ENCODE assay signal across 12 mouse cellular contexts in the genomic region with DNA sequence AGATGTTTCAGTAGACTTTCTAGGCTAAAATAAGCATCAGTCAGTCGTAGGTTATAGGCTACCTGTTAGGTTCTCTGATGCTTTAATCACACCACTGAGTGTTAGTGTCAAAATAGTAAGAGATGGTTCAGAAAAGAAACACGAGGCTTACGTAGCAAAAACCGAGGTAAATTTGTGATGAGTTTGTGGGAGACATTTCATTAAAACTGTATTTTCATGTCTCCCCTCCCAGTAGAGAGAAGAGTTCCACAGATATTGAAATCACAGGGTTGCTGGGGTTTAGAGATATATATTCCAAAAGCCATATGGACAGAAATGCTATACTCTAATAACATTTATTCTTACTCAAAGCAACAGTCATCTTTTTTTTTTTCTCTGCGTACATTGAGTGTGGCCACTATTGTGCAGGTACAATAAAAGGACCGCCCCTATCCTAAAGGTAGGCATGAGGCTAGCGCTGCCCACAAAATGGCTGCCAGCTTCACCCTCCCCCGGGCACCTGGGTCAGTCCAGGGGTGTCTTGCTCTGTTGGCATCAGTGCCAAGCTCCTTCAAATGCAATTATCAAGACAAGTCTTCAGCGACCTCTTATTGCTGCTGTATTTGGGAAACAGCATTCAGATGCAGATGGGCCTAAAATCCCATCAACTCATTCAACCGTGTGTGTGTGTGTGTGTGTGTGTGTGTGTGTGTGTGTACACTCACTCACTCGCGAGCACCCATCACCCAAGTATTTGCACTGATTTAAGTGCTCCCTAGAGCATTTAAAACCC.
DNase-seq lines count a peak whose midpoint lies in the region; ATAC-seq and TF ChIP-seq lines count a peak whose summit lies in the region.
"Had no signal": no experiment of that assay in that cellular context is flagged by ENCODE, and none has a peak within 500 bp of the region (broad histone marks: within the 10 kb centered on the region; RNA-seq: fewer than 3 reads in every experiment).

No protein-coding gene starts in this region.

- peak; percentile 68 for ATAC-seq in hindbrain, embryonic 12.5 days (ENCODE audit: low FRiP score)
- ATAC-seq in midbrain, postnatal 0 days (ENCODE audit: low FRiP score) = peak; percentile 66
- ATAC-seq: Patski had no signal

- TF ChIP-seq CTCF in midbrain, postnatal 0 days (IDR thresholded peaks at IDR 0.05) = no peak
- no peak for TF ChIP-seq CTCF in left cerebral cortex, adult 2 months (IDR thresholded peaks at IDR 0.05)

- H3K36me3 ChIP-seq in embryonic facial prominence, embryonic 10.5 days (replicated peaks) = no peaks in the 10 kb centered on the region
- no peaks in the 10 kb centered on the region for H3K36me3 ChIP-seq in hindbrain, embryonic 12.5 days
- no peaks in the 10 kb centered on the region for H3K36me3 ChIP-seq in midbrain, postnatal 0 days (ENCODE audit: insufficient read depth, low read length)

- peak overlapping the region; percentile 46 for H3K4me2 ChIP-seq in hindbrain, embryonic 12.5 days (replicated peaks)
- H3K4me2 ChIP-seq in midbrain, postnatal 0 days (ENCODE audit: low read depth, low read length, poor library complexity, severe bottlenecking) = peak overlapping the region; percentile 36

- WGBS in embryonic facial prominence, embryonic 10.5 days = 46% methylated on average over 12 of the region's 12 CpGs
- 57% methylated on average over 12 of the region's 12 CpGs for whole genome bisulfite sequencing in hindbrain, embryonic 12.5 days
- 16% methylated on average over 12 of the region's 12 CpGs for WGBS in midbrain, postnatal 0 days

- H3K9ac ChIP-seq in hindbrain, embryonic 12.5 days = peak overlapping the region; percentile 32; the same call in 1 of the 2 replicates
- no peak overlapping the region for H3K9ac ChIP-seq in midbrain, postnatal 0 days (replicated peaks; ENCODE audit: low read length, poor library complexity, severe bottlenecking)

- peak overlapping the region; percentile 38 for H3K4me3 ChIP-seq in embryonic facial prominence, embryonic 10.5 days
- 0 out of 2 replicates have a peak overlapping the region, but pooled peaks have one; percentile 11 for H3K4me3 ChIP-seq in hindbrain, embryonic 12.5 days
- H3K4me3 ChIP-seq in midbrain, postnatal 0 days (ENCODE audit: low read depth, low read length) = no peak overlapping the region
- no peak overlapping the region for H3K4me3 ChIP-seq in left cerebral cortex, adult 2 months

- peaks cover 26% of the 10 kb centered on the region for H3K4me1 ChIP-seq in embryonic facial prominence, embryonic 10.5 days
- peaks cover 24% of the 10 kb centered on the region for H3K4me1 ChIP-seq in hindbrain, embryonic 12.5 days
- H3K4me1 ChIP-seq in midbrain, postnatal 0 days (ENCODE audit: insufficient read depth, low read length) = peaks cover 10% of the 10 kb centered on the region

- DNase-seq in embryo, embryonic 10.5 days (ENCODE audit: low spot score) = peak; percentile 46
- DNase-seq in embryo, embryonic 10 days (ENCODE audit: low spot score) = no peak
- DNase-seq in embryonic facial prominence, embryonic 10.5 days (ENCODE audit: low spot score) = peak; percentile 18
- DNase-seq in midbrain, postnatal 0 days (ENCODE audit: low spot score) = peak; percentile 62
- DNase-seq in gastrocnemius, postnatal 10 days = no peak
- DNase-seq in adrenal gland, postnatal 4 days (ENCODE audit: low spot score in 2 of 2) = no peak
- DNase-seq in left cerebral cortex, adult 2 months (ENCODE audit: extremely low spot score in 1 of 2, low spot score in 2 of 2) = no peak
- DNase-seq: adrenal gland, postnatal 36 days; kidney, adult 11 months; lung, postnatal 14 days had no signal

- H3K27me3 ChIP-seq in embryonic facial prominence, embryonic 10.5 days (replicated peaks; ENCODE audit: low read depth, poor library complexity, severe bottlenecking) = peaks cover 10% of the 10 kb centered on the region
- no peaks in the 10 kb centered on the region for H3K27me3 ChIP-seq in hindbrain, embryonic 12.5 days
- no peaks in the 10 kb centered on the region for H3K27me3 ChIP-seq in midbrain, postnatal 0 days (ENCODE audit: insufficient read depth, low read length)
- H3K27me3 ChIP-seq: Patski had no signal

- H3K27ac ChIP-seq in embryonic facial prominence, embryonic 10.5 days (replicated peaks) = peak overlapping the region; percentile 63; the same call in 1 of the 2 replicates
- peak overlapping the region; percentile 74 for H3K27ac ChIP-seq in hindbrain, embryonic 12.5 days
- H3K27ac ChIP-seq in midbrain, postnatal 0 days (ENCODE audit: low read depth, low read length) = peak overlapping the region; percentile 75
- no peak overlapping the region for H3K27ac ChIP-seq in left cerebral cortex, adult 2 months

- no peaks in the 10 kb centered on the region for H3K9me3 ChIP-seq in embryonic facial prominence, embryonic 10.5 days
- H3K9me3 ChIP-seq in hindbrain, embryonic 12.5 days (replicated peaks) = no peaks in the 10 kb centered on the region
- H3K9me3 ChIP-seq in midbrain, postnatal 0 days (ENCODE audit: low read length) = no peaks in the 10 kb centered on the region

- intact Hi-C loops in left cerebral cortex, adult 2 months (cut with DNase I) = no loop called here

Comparison
In these comparisons a context has a peak if more than half of its experiments do, and no peak if none do; other contexts are left out.
1. DNase-seq: peak in embryo, embryonic 10.5 days (single experiment), embryonic facial prominence, embryonic 10.5 days (single experiment) and midbrain, postnatal 0 days (single experiment); none in embryo, embryonic 10 days (single experiment), gastrocnemius, postnatal 10 days (single experiment), adrenal gland, postnatal 4 days (0 of 2) and left cerebral cortex, adult 2 months (0 of 2).
2. H3K4me3 ChIP-seq: peak in embryonic facial prominence, embryonic 10.5 days (single experiment) and hindbrain, embryonic 12.5 days (single experiment); none in midbrain, postnatal 0 days (single experiment) and left cerebral cortex, adult 2 months (single experiment).